Mouse (Mus musculus) small intestine, adult 2 months (tissue): ENCODE data around the gene Atp5f1.

ENCODE experiments used
- CTCF ChIP-seq: fragments of 200-500 bp; IDR thresholded peaks from 2 replicates; pipeline ENCODE4 v1.5.1; 2012; ENCODE audit warnings: low read depth, mild to moderate bottlenecking, control low read depth, inconsistent platforms, low read length, moderate library complexity, mixed read lengths; ENCODE audit not compliant: insufficient replicate concordance, insufficient read length; ENCODE audit errors: extremely low read depth
- POLR2A ChIP-seq: fragments of 200-500 bp; IDR thresholded peaks from 2 replicates; pipeline ENCODE4 v1.6.1; 2012; ENCODE audit warnings: low read depth, mild to moderate bottlenecking, control low read depth, inconsistent platforms, low read length, moderate library complexity

DNA sequence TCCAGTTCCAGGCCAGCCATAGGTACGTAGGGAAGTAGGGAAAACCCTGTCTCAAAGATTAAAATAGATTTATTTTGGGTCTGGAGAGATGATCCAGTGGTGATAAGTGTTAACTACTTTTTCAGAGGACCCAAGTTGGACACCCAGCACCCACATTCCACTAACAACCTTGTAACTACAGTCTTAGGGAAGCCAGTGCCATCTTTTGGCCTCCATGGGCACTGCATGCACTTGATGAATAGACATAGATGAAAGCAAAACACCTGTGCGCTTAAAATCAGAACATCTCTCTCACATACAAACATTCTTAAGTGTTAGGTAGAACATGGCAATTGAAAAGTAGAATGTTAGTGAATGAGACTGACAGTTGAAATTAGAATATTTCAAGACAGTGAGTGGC lies 801 bp upstream of the Atp5f1 start:
- TF ChIP-seq POLR2A (no peak), CTCF (no peak)
